In the genomic region with DNA sequence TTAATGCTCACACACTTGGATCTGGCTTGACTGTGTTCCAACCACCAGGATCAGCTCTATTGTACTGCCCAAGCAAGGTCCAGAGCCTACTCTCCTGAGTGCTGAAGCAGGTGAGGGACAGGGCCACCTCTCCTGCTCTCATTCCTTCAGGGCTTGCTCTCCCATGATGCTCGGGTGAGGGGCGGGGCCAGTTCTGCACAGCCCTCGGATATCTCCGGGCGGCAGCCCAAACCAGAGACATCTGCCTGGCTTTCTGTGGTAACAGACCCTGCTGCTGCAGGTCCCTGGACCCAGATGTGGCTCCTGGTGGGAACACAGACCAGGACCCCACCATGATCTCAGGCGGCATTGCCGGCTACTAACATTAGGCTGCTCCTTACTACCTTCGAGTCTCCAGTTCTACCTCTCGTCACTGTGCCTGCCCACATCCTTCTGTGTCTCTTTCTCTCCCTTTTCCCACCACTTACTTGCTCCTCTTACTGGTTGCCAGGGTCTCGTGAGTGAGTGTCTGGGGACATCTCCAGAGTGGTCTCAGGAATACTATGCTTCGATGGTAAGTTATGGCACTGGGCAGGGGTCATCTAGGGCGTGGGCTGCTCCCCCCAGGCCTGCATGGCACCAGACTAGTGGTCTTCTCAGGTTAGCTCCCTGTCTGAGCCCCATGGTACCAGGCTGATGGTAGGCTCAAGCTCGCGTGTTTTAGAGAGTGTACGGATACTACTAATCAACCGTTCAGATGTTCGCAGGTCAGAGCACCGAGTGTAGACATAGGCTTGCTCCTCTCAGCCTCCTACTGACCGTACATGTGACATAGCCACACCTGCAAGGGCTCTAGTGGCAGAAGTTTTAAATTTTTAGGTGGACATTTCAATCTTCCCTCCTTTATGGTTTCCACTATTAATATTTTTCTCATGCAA, we compare ENCODE assay signal across 8 mouse cellular contexts. TPM values are rescaled to one million over a fixed set of nuclear protein-coding genes. Genes with fewer than 3 reads are reported as not detected.
A peak's percentile ranks its signal among the peaks of the same experiment; 100 is the strongest.
DNase-seq lines count a peak whose midpoint lies in the region; ATAC-seq and TF ChIP-seq lines count a peak whose summit lies in the region.

No protein-coding gene starts in this region.

- TF ChIP-seq EP300 in ES-Bruce4 (IDR thresholded peaks at IDR 0.05; ENCODE audit: insufficient read depth, low read depth, low read length): no peak

- H3K9me3 ChIP-seq in heart, embryonic 13.5 days: no peaks in the 10 kb centered on the region
- H3K9me3 ChIP-seq in ES-Bruce4 (replicated peaks; ENCODE audit: control insufficient read depth, insufficient read depth, low read length, poor library complexity, severe bottlenecking): no peaks in the 10 kb centered on the region
- H3K9me3 ChIP-seq in embryonic facial prominence, embryonic 13.5 days: no peaks in the 10 kb centered on the region
- no peaks in the 10 kb centered on the region for H3K9me3 ChIP-seq in megakaryocyte, embryonic 14.5 days
- no peaks in the 10 kb centered on the region for H3K9me3 ChIP-seq in midbrain, embryonic 13.5 days

- peaks cover 17% of the 10 kb centered on the region for H3K4me1 ChIP-seq in heart, embryonic 13.5 days
- H3K4me1 ChIP-seq in ES-Bruce4 (ENCODE audit: control insufficient read depth, insufficient read depth, low read length): no peaks in the 10 kb centered on the region
- peaks cover 7% of the 10 kb centered on the region for H3K4me1 ChIP-seq in embryonic facial prominence, embryonic 13.5 days
- H3K4me1 ChIP-seq in megakaryocyte, embryonic 14.5 days: peaks cover 49% of the 10 kb centered on the region
- no peaks in the 10 kb centered on the region for H3K4me1 ChIP-seq in midbrain, embryonic 13.5 days (replicated peaks)

- no peak for TF ChIP-seq CTCF in ES-Bruce4 (IDR thresholded peaks at IDR 0.05; ENCODE audit: low read depth, low read length)

- DNase-seq in heart, postnatal 36 days: no peak
- no peak for DNase-seq in cerebellum, postnatal 36 days
- DNase-seq in natural killer cell, adult 2 months (ENCODE audit: low spot score in 2 of 2): no peak

- intact Hi-C loops in heart, postnatal 36 days (cut with DNase I): no loop called here

- H3K27me3 ChIP-seq in heart, embryonic 13.5 days (replicated peaks): no peaks in the 10 kb centered on the region
- no peaks in the 10 kb centered on the region for H3K27me3 ChIP-seq in ES-Bruce4 (ENCODE audit: control insufficient read depth, insufficient read depth, low read length, poor library complexity, severe bottlenecking)
- no peaks in the 10 kb centered on the region for H3K27me3 ChIP-seq in embryonic facial prominence, embryonic 13.5 days
- H3K27me3 ChIP-seq in megakaryocyte, embryonic 14.5 days (replicated peaks): no peaks in the 10 kb centered on the region
- no peaks in the 10 kb centered on the region for H3K27me3 ChIP-seq in midbrain, embryonic 13.5 days

- WGBS in heart, embryonic 13.5 days: 69% methylated on average over 19 of the region's 19 CpGs
- 73% methylated on average over 19 of the region's 19 CpGs for WGBS in embryonic facial prominence, embryonic 13.5 days
- 82% methylated on average over 19 of the region's 19 CpGs for WGBS in midbrain, embryonic 13.5 days

- H3K27ac ChIP-seq in heart, embryonic 13.5 days (replicated peaks): no peak overlapping the region
- no peak overlapping the region for H3K27ac ChIP-seq in ES-Bruce4 (ENCODE audit: insufficient read depth, low read length)
- H3K27ac ChIP-seq in embryonic facial prominence, embryonic 13.5 days: no peak overlapping the region
- no peak overlapping the region for H3K27ac ChIP-seq in midbrain, embryonic 13.5 days

- no peak for ATAC-seq in heart, embryonic 13.5 days (ENCODE audit: extremely low read depth, insufficient number of reproducible peaks, low FRiP score, low TSS enrichment)
- ATAC-seq in embryonic facial prominence, embryonic 13.5 days (ENCODE audit: insufficient number of reproducible peaks, insufficient read depth, low FRiP score, low TSS enrichment, low read depth): no peak
- no peak for ATAC-seq in midbrain, embryonic 13.5 days

- H3K4me3 ChIP-seq in heart, embryonic 13.5 days: 0 out of 2 replicates have a peak overlapping the region, but pooled peaks have one; percentile 14
- peak overlapping the region; percentile 72 for H3K4me3 ChIP-seq in ES-Bruce4 (ENCODE audit: low read depth, low read length)
- no peak overlapping the region for H3K4me3 ChIP-seq in embryonic facial prominence, embryonic 13.5 days
- peak overlapping the region; percentile 68 for H3K4me3 ChIP-seq in megakaryocyte, embryonic 14.5 days (replicated peaks)
- H3K4me3 ChIP-seq in midbrain, embryonic 13.5 days (replicated peaks): no peak overlapping the region

- peak overlapping the region; percentile 42 for H3K4me2 ChIP-seq in heart, embryonic 13.5 days
- peak overlapping the region; percentile 9; the same call in 1 of the 2 replicates for H3K4me2 ChIP-seq in embryonic facial prominence, embryonic 13.5 days
- H3K4me2 ChIP-seq in midbrain, embryonic 13.5 days (replicated peaks): no peak overlapping the region

- H3K36me3 ChIP-seq in heart, embryonic 13.5 days: peaks cover 11% of the 10 kb centered on the region
- H3K36me3 ChIP-seq in ES-Bruce4 (ENCODE audit: control insufficient read depth, insufficient read depth, low read length, poor library complexity, severe bottlenecking): no peaks in the 10 kb centered on the region
- H3K36me3 ChIP-seq in embryonic facial prominence, embryonic 13.5 days: peaks cover 4% of the 10 kb centered on the region
- H3K36me3 ChIP-seq in megakaryocyte, embryonic 14.5 days (replicated peaks; ENCODE audit: low read length): peaks cover 17% of the 10 kb centered on the region
- peaks cover 10% of the 10 kb centered on the region; the same call in 1 of the 2 replicates for H3K36me3 ChIP-seq in midbrain, embryonic 13.5 days

- peak; percentile 77 for TF ChIP-seq POLR2A in ES-Bruce4 (IDR thresholded peaks at IDR 0.05; ENCODE audit: insufficient read depth, low read length)

- H3K9ac ChIP-seq in heart, embryonic 13.5 days: 0 out of 2 replicates have a peak overlapping the region, but pooled peaks have one; percentile 12
- H3K9ac ChIP-seq in ES-Bruce4 (ENCODE audit: low read depth, poor library complexity, severe bottlenecking): peak overlapping the region; percentile 49
- H3K9ac ChIP-seq in embryonic facial prominence, embryonic 13.5 days: 0 out of 2 replicates have a peak overlapping the region, but pooled peaks have one; percentile 16
- H3K9ac ChIP-seq in midbrain, embryonic 13.5 days (replicated peaks): no peak overlapping the region

RNA-seq across cellular contexts. Expression of a gene that starts 9.0 kb away (rescaled TPM):
- 14.3 and 14.4 TPM in 2 replicates for polyA plus RNA-seq in heart, embryonic 13.5 days (2015; fragmentation: Nextera tagmentation; extraction: Ambion mirVana)
- 10 to 100 TPM; 35.1 to 44.2 TPM for total RNA-seq in heart, postnatal 36 days (2021)
- 7.3 and 11.4 TPM in 2 replicates for polyA plus RNA-seq in ES-Bruce4 (2011; ENCODE audit: insufficient read depth, insufficient read length, low read depth, missing spikeins)
- 16.5 and 19.4 TPM in 2 replicates for polyA plus RNA-seq in embryonic facial prominence, embryonic 13.5 days (2015; fragmentation: Nextera tagmentation; extraction: Ambion mirVana)
- 2.1 and 3.5 TPM in 2 replicates for polyA plus RNA-seq in megakaryocyte, embryonic 14.5 days (2012; ENCODE audit: insufficient read depth, low replicate concordance)
- polyA plus RNA-seq in midbrain, embryonic 13.5 days (2015; fragmentation: Nextera tagmentation; extraction: Ambion mirVana): 17.8 and 18.1 TPM in 2 replicates

Comparison
In these comparisons a context has a peak if more than half of its experiments do, and no peak if none do; other contexts are left out.
1. H3K4me3 ChIP-seq: peak in heart, embryonic 13.5 days (single experiment), ES-Bruce4 (single experiment) and megakaryocyte, embryonic 14.5 days (single experiment); none in embryonic facial prominence, embryonic 13.5 days (single experiment) and midbrain, embryonic 13.5 days (single experiment).